ENCODE assay signal across 38 mouse cellular contexts in genomic region chr8:104688433-104688832, GRCm38 (mm10). TPM values are rescaled to one million over a fixed set of nuclear protein-coding genes. Genes with fewer than 3 reads are reported as not detected.
"Had no signal": no experiment of that assay in that cellular context is flagged by ENCODE, and none has a peak within 500 bp of the region (broad histone marks: within the 10 kb centered on the region; RNA-seq: fewer than 3 reads in every experiment).

No protein-coding gene starts in this region.

- H3K27me3 ChIP-seq: heart, embryonic 12.5 days; hindbrain, embryonic 12.5 days; kidney, embryonic 15.5 days; limb, embryonic 13.5 days; limb, embryonic 15.5 days; liver, embryonic 12.5 days had no signal

- H3K9me3 ChIP-seq: heart, embryonic 10.5 days; heart, embryonic 12.5 days; hindbrain, embryonic 10.5 days; hindbrain, embryonic 12.5 days; kidney, embryonic 15.5 days; limb, embryonic 13.5 days; limb, embryonic 15.5 days; liver, embryonic 12.5 days had no signal

- DNase-seq: gastrocnemius, adult 2 months; gastrocnemius, postnatal 10 days; gastrocnemius, postnatal 25 days; heart, adult 2 months; heart, postnatal 10 days; heart, postnatal 4 days; kidney, adult 11 months; kidney, adult 2 months; kidney, adult 9 months; kidney, postnatal 14 days; kidney, postnatal 36 days; layer of hippocampus, adult 9-11 months; layer of hippocampus, postnatal 36 days; left cerebral cortex, postnatal 4 days had no signal

- ATAC-seq: hindbrain, embryonic 16.5 days; inflammation-experienced regulatory T-cells, adult 6 months; liver, embryonic 12.5 days had no signal

- H3K36me3 ChIP-seq: heart, embryonic 10.5 days; heart, embryonic 12.5 days; hindbrain, embryonic 10.5 days; hindbrain, embryonic 12.5 days; kidney, embryonic 15.5 days; limb, embryonic 13.5 days; limb, embryonic 15.5 days; liver, embryonic 12.5 days had no signal

- H3K9ac ChIP-seq: heart, embryonic 12.5 days; hindbrain, embryonic 12.5 days; hindbrain, embryonic 14.5 days; kidney, embryonic 15.5 days; limb, embryonic 13.5 days; limb, embryonic 15.5 days; liver, embryonic 12.5 days had no signal

- H3K27ac ChIP-seq: gastrocnemius, adult 2 months; heart, adult 2 months; heart, embryonic 10.5 days; hindbrain, embryonic 10.5 days; hindbrain, embryonic 12.5 days; hindbrain, embryonic 14.5 days; kidney, embryonic 15.5 days; kidney, postnatal 0 days; limb, embryonic 13.5 days; limb, embryonic 15.5 days; liver, embryonic 12.5 days had no signal

- H3K4me1 ChIP-seq: heart, embryonic 10.5 days; heart, embryonic 12.5 days; hindbrain, embryonic 10.5 days; hindbrain, embryonic 12.5 days; kidney, embryonic 15.5 days; limb, embryonic 13.5 days; limb, embryonic 15.5 days; liver, embryonic 12.5 days had no signal

- H3K4me2 ChIP-seq: heart, embryonic 12.5 days; hindbrain, embryonic 12.5 days; hindbrain, embryonic 14.5 days; kidney, embryonic 15.5 days; limb, embryonic 13.5 days; limb, embryonic 15.5 days; liver, embryonic 12.5 days had no signal

- H3K4me3 ChIP-seq: gastrocnemius, adult 2 months; heart, adult 2 months; heart, embryonic 10.5 days; heart, embryonic 12.5 days; hindbrain, embryonic 10.5 days; hindbrain, embryonic 12.5 days; kidney, embryonic 15.5 days; limb, embryonic 13.5 days; limb, embryonic 15.5 days; liver, embryonic 12.5 days had no signal

RNA-seq across cellular contexts. Expression of gene Ces2a, which starts 45.4 kb away (rescaled TPM):
- total RNA-seq: gastrocnemius, adult 2 months; gastrocnemius, postnatal 10 days; gastrocnemius, postnatal 25 days; gastrocnemius, postnatal 4 days; granulocyte monocyte progenitor cell, adult 5-6 weeks; heart, adult 2 months; heart, postnatal 10 days; heart, postnatal 25 days; heart, postnatal 4 days; layer of hippocampus, adult 18-20 months; layer of hippocampus, adult 8-10 months; layer of hippocampus, postnatal 14 days; layer of hippocampus, postnatal 36 days; left cerebral cortex, adult 18-20 months; left cerebral cortex, adult 8-10 months; left cerebral cortex, postnatal 10 days; left cerebral cortex, postnatal 25 days; left cerebral cortex, postnatal 4 days had no signal
- polyA plus RNA-seq: heart, adult 2 months; heart, embryonic 10.5 days; heart, embryonic 12.5 days; heart, embryonic 14.5 days; hindbrain, embryonic 10.5 days; hindbrain, embryonic 12.5 days; hindbrain, embryonic 14.5 days; hindbrain, embryonic 16.5 days; inflammation-experienced regulatory T-cells, adult 6 months; limb, embryonic 11.5 days; limb, embryonic 13.5 days; limb, embryonic 15.5 days had no signal
